Mouse (Mus musculus): Measurements from ENCODE around the gene Trmu. TPM values are rescaled to one million over a fixed set of nuclear protein-coding genes. Genes with fewer than 3 reads are reported as not detected.

Gene Trmu
- polyA plus RNA-seq, 1 experiment from 2014 or later: 34.6 TPM

DNA sequence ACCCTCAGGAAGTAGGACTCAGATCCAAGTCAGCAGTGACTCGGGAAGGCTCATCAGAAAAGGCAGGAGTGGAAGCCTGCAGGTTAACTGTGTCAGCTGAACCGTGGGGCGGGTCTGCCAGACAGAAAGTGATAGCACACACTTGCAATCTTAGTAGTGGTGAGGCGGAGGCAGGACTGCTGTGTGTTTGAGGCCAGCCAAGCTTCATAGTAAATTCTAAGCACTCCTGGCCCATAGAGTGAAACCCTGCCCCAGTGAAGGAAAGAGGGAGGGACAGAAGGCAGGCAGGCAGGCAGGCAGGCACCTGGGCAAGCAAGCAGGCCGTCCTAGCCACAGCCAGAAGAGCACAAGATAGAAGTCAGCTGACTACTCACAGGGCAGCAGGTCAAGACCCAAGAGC, 6.5 kb downstream of the Trmu start:
- no peaks in the 10 kb centered on the region for H3K9me3 ChIP-seq (ENCODE audit: control insufficient read depth, low read length)
- no peak for DNase-seq (ENCODE audit: low spot score)
- H3K4me1 ChIP-seq (replicated peaks; ENCODE audit: control insufficient read depth, insufficient read depth, low read length): no peaks in the 10 kb centered on the region
- H3K36me3 ChIP-seq (ENCODE audit: control insufficient read depth, insufficient read depth, low read length): no peaks in the 10 kb centered on the region
- no peaks in the 10 kb centered on the region for H3K27me3 ChIP-seq (ENCODE audit: control insufficient read depth, insufficient read depth, low read length)
- ATAC-seq (ENCODE audit: low FRiP score): no peak
- 90% methylated on average over 5 of the region's 5 CpGs for whole genome bisulfite sequencing
- no peak overlapping the region for H3K4me3 ChIP-seq (ENCODE audit: low read depth, low read length)
- H3K27ac ChIP-seq (ENCODE audit: low read depth, low read length): no peak overlapping the region
- no peak overlapping the region for H3K4me2 ChIP-seq (replicated peaks; ENCODE audit: low read depth, low read length)
- no peak overlapping the region for H3K9ac ChIP-seq (ENCODE audit: low read depth, low read length)

DNA sequence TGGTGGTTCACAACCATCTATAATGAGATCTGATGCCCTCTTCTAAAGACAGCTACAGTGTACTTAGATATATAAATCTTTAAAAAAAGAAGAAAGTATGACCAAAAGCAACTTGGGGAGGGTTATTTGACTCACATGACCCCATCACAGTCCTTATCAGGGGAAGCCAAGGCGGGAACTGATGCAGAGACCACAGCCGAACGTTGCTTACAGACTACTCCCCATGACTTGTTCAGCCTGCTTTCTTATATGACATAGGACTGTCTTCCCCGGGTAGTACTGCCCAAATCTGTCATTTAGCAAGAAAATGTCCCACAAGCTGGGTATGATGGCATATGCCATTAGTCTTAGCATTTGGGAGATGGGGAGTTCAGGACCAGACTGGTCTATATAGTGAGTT, 10.1 kb downstream of the Trmu start:
- H3K9me3 ChIP-seq (ENCODE audit: control insufficient read depth, low read length): no peaks in the 10 kb centered on the region
- H3K4me2 ChIP-seq (replicated peaks; ENCODE audit: low read depth, low read length): no peak overlapping the region
- H3K4me1 ChIP-seq (replicated peaks; ENCODE audit: control insufficient read depth, insufficient read depth, low read length): no peaks in the 10 kb centered on the region
- no peak overlapping the region for H3K27ac ChIP-seq (ENCODE audit: low read depth, low read length)
- no peaks in the 10 kb centered on the region for H3K27me3 ChIP-seq (ENCODE audit: control insufficient read depth, insufficient read depth, low read length)
- no peak overlapping the region for H3K4me3 ChIP-seq (ENCODE audit: low read depth, low read length)
- no peaks in the 10 kb centered on the region for H3K36me3 ChIP-seq (ENCODE audit: control insufficient read depth, insufficient read depth, low read length)
- WGBS: 96% methylated on average over 4 of the region's 4 CpGs
- ATAC-seq (ENCODE audit: low FRiP score) (no peak), DNase-seq (ENCODE audit: low spot score) (no peak)
- no peak overlapping the region for H3K9ac ChIP-seq (ENCODE audit: low read depth, low read length)

DNA sequence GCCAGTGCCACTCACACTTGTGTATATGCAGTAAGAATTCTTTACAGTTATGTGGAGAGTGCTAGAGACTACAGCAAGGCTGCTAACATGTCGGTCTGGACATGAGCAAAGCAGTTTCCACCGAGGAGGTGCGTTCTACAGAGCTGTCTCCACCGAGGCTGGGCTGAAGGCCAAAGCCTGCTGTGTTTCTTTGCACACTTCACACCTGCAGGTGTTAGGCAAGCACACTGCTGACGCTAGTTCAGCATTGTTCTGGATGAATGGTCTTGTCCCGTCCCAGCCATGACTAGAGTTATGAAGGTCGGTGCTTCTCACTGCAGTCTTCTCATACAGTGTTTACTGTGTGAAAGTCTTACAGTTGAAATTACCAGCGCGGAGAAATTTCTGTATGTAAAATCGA, 12.9 kb downstream of the Trmu start:
- no peak overlapping the region for H3K4me3 ChIP-seq (ENCODE audit: low read depth, low read length)
- no peak overlapping the region for H3K27ac ChIP-seq (ENCODE audit: low read depth, low read length)
- H3K9ac ChIP-seq (ENCODE audit: low read depth, low read length): no peak overlapping the region
- no peaks in the 10 kb centered on the region for H3K4me1 ChIP-seq (replicated peaks; ENCODE audit: control insufficient read depth, insufficient read depth, low read length)
- 86% methylated on average over 10 of the region's 10 CpGs for WGBS
- DNase-seq (ENCODE audit: low spot score) (no peak), ATAC-seq (ENCODE audit: low FRiP score) (no peak)
- H3K9me3 ChIP-seq (ENCODE audit: control insufficient read depth, low read length): no peaks in the 10 kb centered on the region
- H3K4me2 ChIP-seq (replicated peaks; ENCODE audit: low read depth, low read length): no peak overlapping the region
- no peaks in the 10 kb centered on the region for H3K36me3 ChIP-seq (ENCODE audit: control insufficient read depth, insufficient read depth, low read length)
- no peaks in the 10 kb centered on the region for H3K27me3 ChIP-seq (ENCODE audit: control insufficient read depth, insufficient read depth, low read length)

DNA sequence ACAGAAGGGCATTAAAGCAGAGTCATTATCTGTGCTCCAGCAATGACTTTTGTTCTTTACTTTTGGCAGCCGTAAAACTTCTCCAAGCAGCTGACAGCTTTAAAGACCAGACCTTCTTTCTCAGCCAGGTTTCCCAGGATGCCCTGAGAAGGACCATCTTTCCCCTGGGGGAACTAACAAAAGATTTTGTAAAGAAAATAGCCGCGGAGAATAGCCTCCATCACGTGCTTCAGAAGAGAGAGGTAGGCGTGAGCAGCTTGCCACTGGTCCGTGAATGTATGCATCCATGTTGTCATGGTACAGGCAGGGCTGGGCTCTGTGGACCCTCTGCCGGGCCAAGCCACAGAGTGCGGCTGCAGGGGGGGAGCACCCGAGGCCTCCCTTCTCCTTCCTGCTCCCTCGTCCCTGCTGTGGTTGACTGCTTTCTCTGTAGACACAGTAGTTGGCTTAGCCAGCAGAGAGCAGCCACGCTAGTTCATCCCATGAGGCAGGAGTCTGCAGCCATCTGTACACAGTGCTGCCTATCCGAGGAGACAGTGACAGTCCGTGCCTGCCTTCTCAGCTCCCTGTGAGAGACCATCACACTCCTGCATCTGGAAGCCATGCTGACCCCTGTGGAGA, 13.5 kb downstream of the Trmu start:
- WGBS: 70% methylated on average over 13 of the region's 13 CpGs

DNA sequence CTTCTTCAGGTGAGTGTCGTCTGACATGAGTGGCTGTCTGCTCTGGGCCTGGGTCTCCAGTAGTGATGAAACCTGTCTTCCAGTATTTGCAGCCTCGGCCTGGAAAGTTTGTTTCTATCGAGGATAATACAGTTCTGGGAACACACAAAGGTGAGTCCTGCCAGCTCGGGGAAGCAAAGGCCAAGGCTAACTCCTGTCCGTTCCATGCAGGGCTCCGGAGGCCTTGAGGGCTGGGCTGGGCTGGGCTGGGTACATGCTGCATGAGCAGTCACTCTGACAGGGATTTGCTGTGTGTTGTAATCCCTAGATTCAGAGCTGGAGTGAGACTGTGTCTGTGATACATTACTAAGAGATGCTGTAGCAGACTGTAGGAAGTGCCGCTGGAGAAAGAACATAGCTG, 14.8 kb downstream of the Trmu start:
- no peaks in the 10 kb centered on the region for H3K4me1 ChIP-seq (replicated peaks; ENCODE audit: control insufficient read depth, insufficient read depth, low read length)
- ATAC-seq (ENCODE audit: low FRiP score) (no peak), DNase-seq (ENCODE audit: low spot score) (no peak)
- WGBS: 94% methylated on average over 7 of the region's 7 CpGs
- no peaks in the 10 kb centered on the region for H3K9me3 ChIP-seq (ENCODE audit: control insufficient read depth, low read length)
- H3K4me3 ChIP-seq (ENCODE audit: low read depth, low read length): no peak overlapping the region
- no peak overlapping the region for H3K27ac ChIP-seq (ENCODE audit: low read depth, low read length)
- H3K27me3 ChIP-seq (ENCODE audit: control insufficient read depth, insufficient read depth, low read length): no peaks in the 10 kb centered on the region
- no peaks in the 10 kb centered on the region for H3K36me3 ChIP-seq (ENCODE audit: control insufficient read depth, insufficient read depth, low read length)
- no peak overlapping the region for H3K4me2 ChIP-seq (replicated peaks; ENCODE audit: low read depth, low read length)
- H3K9ac ChIP-seq (ENCODE audit: low read depth, low read length): no peak overlapping the region

More for the DNA sequence above, 13.5 kb downstream of the Trmu start:
- no peak for DNase-seq (ENCODE audit: low spot score)
- no peaks in the 10 kb centered on the region for H3K9me3 ChIP-seq (ENCODE audit: control insufficient read depth, low read length)
- H3K9ac ChIP-seq (ENCODE audit: low read depth, low read length): no peak overlapping the region
- no peaks in the 10 kb centered on the region for H3K27me3 ChIP-seq (ENCODE audit: control insufficient read depth, insufficient read depth, low read length)
- no peak overlapping the region for H3K27ac ChIP-seq (ENCODE audit: low read depth, low read length)
- no peak overlapping the region for H3K4me3 ChIP-seq (ENCODE audit: low read depth, low read length)
- peak; percentile 51; the same call in 1 of the 2 replicates for ATAC-seq (ENCODE audit: low FRiP score)
- no peaks in the 10 kb centered on the region for H3K4me1 ChIP-seq (replicated peaks; ENCODE audit: control insufficient read depth, insufficient read depth, low read length)
- H3K4me2 ChIP-seq (replicated peaks; ENCODE audit: low read depth, low read length): no peak overlapping the region
- no peaks in the 10 kb centered on the region for H3K36me3 ChIP-seq (ENCODE audit: control insufficient read depth, insufficient read depth, low read length)

DNA sequence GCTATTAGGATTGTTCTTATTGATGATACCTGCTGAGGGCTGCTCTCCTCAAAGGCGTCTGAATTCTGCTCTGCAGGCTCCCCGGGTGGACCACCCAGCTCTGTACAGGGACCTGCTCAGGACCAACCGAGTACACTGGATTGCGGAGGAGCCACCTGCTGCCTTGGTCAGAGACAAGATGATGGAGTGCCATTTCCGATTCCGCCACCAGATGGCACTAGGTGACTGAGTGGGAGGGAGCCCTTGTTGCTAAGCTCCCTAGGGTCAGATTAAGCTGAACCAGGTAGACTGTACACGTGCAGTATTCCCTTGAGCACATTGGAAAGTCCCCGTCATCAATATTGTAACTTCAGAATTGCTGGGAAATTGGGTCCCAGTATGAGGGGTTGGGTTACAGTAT, 17.2 kb downstream of the Trmu start:
- Histone ChIP-seq H3K27me3 (ENCODE audit: control insufficient read depth, insufficient read depth, low read length) (no peaks in the 10 kb centered on the region), H3K36me3 (ENCODE audit: control insufficient read depth, insufficient read depth, low read length) (no peaks in the 10 kb centered on the region), H3K4me1 (replicated peaks; ENCODE audit: control insufficient read depth, insufficient read depth, low read length) (no peaks in the 10 kb centered on the region), H3K9ac (ENCODE audit: low read depth, low read length) (no peak overlapping the region), H3K9me3 (ENCODE audit: control insufficient read depth, low read length) (no peaks in the 10 kb centered on the region), H3K27ac (ENCODE audit: low read depth, low read length) (no peak overlapping the region), H3K4me2 (replicated peaks; ENCODE audit: low read depth, low read length) (no peak overlapping the region), H3K4me3 (ENCODE audit: low read depth, low read length) (no peak overlapping the region)
- 18% methylated on average over 8 of the region's 8 CpGs for WGBS
- ATAC-seq (ENCODE audit: low FRiP score) (peak; percentile 38), DNase-seq (ENCODE audit: low spot score) (peak; percentile 93)

DNA sequence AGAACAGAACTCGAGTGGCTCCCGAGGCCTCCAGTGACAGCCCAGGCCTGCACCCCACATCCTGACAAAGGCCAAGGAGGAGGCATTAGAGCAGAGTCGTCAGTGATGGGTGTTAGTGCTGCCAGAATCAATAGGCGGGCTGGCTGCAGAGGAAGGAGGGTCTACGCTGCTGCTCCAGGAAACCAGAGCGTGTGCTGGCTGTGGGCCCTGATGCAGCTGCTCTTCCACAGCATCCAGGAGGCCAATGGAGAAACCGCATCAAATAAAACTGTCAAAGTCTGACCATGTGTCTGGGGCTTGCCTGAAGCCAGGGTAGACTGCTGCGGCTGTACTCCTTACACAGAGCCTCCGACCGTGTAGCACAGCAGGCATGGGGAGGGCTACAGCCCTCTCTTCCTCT, 18.0 kb downstream of the Trmu start:
- Histone ChIP-seq H3K4me1 (replicated peaks; ENCODE audit: control insufficient read depth, insufficient read depth, low read length) (no peaks in the 10 kb centered on the region), H3K27me3 (ENCODE audit: control insufficient read depth, insufficient read depth, low read length) (no peaks in the 10 kb centered on the region), H3K9ac (ENCODE audit: low read depth, low read length) (no peak overlapping the region), H3K36me3 (ENCODE audit: control insufficient read depth, insufficient read depth, low read length) (no peaks in the 10 kb centered on the region), H3K9me3 (ENCODE audit: control insufficient read depth, low read length) (no peaks in the 10 kb centered on the region), H3K27ac (ENCODE audit: low read depth, low read length) (no peak overlapping the region), H3K4me2 (replicated peaks; ENCODE audit: low read depth, low read length) (no peak overlapping the region), H3K4me3 (ENCODE audit: low read depth, low read length) (no peak overlapping the region)
- DNase-seq (ENCODE audit: low spot score): no peak
- 90% methylated on average over 10 of the region's 10 CpGs for WGBS
- no peak for ATAC-seq (ENCODE audit: low FRiP score)

DNA sequence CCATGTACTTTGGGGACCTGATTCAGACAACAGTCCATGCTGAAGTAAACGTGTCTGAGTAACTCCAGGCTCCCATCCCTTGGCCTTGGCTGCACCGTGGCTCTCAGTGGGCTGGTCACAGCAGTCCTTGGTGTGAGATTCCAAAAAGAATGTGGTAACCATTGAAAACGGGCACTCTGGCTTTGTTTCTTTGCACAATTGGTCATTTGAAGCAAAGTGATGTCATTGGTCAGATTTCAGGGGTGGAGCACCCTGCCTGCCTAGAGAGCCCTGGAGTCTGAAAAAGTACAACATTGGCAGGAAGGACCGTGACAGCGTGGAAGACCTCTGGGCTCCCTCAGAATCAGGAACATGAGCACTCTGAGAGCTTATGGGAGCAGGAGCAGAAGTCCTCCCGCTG, 20.3 kb downstream of the Trmu start:
- no peaks in the 10 kb centered on the region for H3K36me3 ChIP-seq (ENCODE audit: control insufficient read depth, insufficient read depth, low read length)
- no peak overlapping the region for H3K4me3 ChIP-seq (ENCODE audit: low read depth, low read length)
- H3K9ac ChIP-seq (ENCODE audit: low read depth, low read length): no peak overlapping the region
- H3K27me3 ChIP-seq (ENCODE audit: control insufficient read depth, insufficient read depth, low read length): no peaks in the 10 kb centered on the region
- H3K4me1 ChIP-seq (replicated peaks; ENCODE audit: control insufficient read depth, insufficient read depth, low read length): no peaks in the 10 kb centered on the region
- H3K27ac ChIP-seq (ENCODE audit: low read depth, low read length): no peak overlapping the region
- H3K9me3 ChIP-seq (ENCODE audit: control insufficient read depth, low read length): no peaks in the 10 kb centered on the region
- no peak for DNase-seq (ENCODE audit: low spot score)
- 60% methylated on average over 6 of the region's 6 CpGs for WGBS
- no peak overlapping the region for H3K4me2 ChIP-seq (replicated peaks; ENCODE audit: low read depth, low read length)
- ATAC-seq (ENCODE audit: low FRiP score): no peak

DNA sequence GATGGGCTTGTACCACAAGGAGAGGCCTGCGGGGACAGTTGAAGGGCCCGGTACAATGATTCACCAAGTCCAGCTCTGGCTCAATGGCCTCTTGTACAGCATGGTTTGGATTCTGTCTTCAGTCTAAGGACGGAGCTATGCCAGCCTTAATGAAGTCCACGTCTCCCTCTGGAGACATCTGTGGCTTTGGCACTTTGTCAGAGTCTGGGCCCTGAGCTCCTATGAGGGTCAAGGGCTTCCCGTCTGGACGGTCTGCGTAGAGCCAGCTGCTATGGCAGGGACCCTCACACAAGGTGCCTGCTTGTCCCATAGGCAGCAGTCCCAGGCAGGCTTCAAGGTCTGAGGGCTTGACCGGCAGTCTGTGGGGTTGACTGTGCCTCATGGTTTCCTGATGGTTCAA, 21.2 kb downstream of the Trmu start:
- Histone ChIP-seq H3K27ac (ENCODE audit: low read depth, low read length) (no peak overlapping the region), H3K4me3 (ENCODE audit: low read depth, low read length) (no peak overlapping the region), H3K27me3 (ENCODE audit: control insufficient read depth, insufficient read depth, low read length) (no peaks in the 10 kb centered on the region), H3K9ac (ENCODE audit: low read depth, low read length) (no peak overlapping the region), H3K9me3 (ENCODE audit: control insufficient read depth, low read length) (no peaks in the 10 kb centered on the region), H3K4me2 (replicated peaks; ENCODE audit: low read depth, low read length) (no peak overlapping the region), H3K4me1 (replicated peaks; ENCODE audit: control insufficient read depth, insufficient read depth, low read length) (no peaks in the 10 kb centered on the region), H3K36me3 (ENCODE audit: control insufficient read depth, insufficient read depth, low read length) (no peaks in the 10 kb centered on the region)
- DNase-seq (ENCODE audit: low spot score) (no peak), ATAC-seq (ENCODE audit: low FRiP score) (no peak)
- 95% methylated on average over 8 of the region's 8 CpGs for WGBS

All from hindbrain, embryonic 11.5 days (tissue).